Mouse (Mus musculus) mouse embryonic stem cell (cell line): Measurements from ENCODE around the gene Cdk14.

Experiments
- in situ Hi-C, 2 experiments: fragments of 300-500 bp; cut with MboI; formaldehyde crosslinking; loops; 1 replicate in 1 of 2; 3 replicates in 1 of 2; pipeline ENCODE4 v1.14.3; 2019 to 2020; ENCODE audit warnings: low sequenced_read_pairs in 2 of 2, low pct_unique_long_range_greater_than_20kb in 1 of 2, mixed read lengths in 1 of 2; ENCODE audit not compliant: unreplicated experiment in 1 of 2

Gene Cdk14

GRCm38 (mm10) chr5:5054270-5054669 is 365.8 kb downstream of the Cdk14 start:
- in situ Hi-C loops = no loop called here

GRCm38 (mm10) chr5:5044326-5044725 is 375.8 kb downstream of the Cdk14 start:
- in situ Hi-C loops = no loop called here

- in situ Hi-C loops = no loop called here
These were observed 377.4 kb downstream of the Cdk14 start for GRCm38 (mm10) chr5:5042735-5043134.

GRCm38 (mm10) chr5:5041480-5041879 is 378.6 kb downstream of the Cdk14 start:
- in situ Hi-C loops = no loop called here

- in situ Hi-C loops = no loop called here
These were observed 380.3 kb downstream of the Cdk14 start for GRCm38 (mm10) chr5:5039700-5040284.

GRCm38 (mm10) chr5:5033445-5033844 is 386.7 kb downstream of the Cdk14 start:
- in situ Hi-C loops = no loop called here

- in situ Hi-C loops = no loop called here
These were observed 387.3 kb downstream of the Cdk14 start for GRCm38 (mm10) chr5:5032847-5033246.

GRCm38 (mm10) chr5:5032446-5032845 is 387.7 kb downstream of the Cdk14 start:
- in situ Hi-C loops = no loop called here

GRCm38 (mm10) chr5:5030431-5030830 is 389.7 kb downstream of the Cdk14 start:
- in situ Hi-C loops = no loop called here

GRCm38 (mm10) chr5:5018959-5019358 is 401.2 kb downstream of the Cdk14 start:
- in situ Hi-C loops = no loop called here

- in situ Hi-C loops = no loop called here
These were observed 401.9 kb downstream of the Cdk14 start for GRCm38 (mm10) chr5:5018242-5018641.

- in situ Hi-C loops = no loop called here
These were observed 406.3 kb downstream of the Cdk14 start for GRCm38 (mm10) chr5:5013783-5014182.

- in situ Hi-C loops = no loop called here
These were observed 407.4 kb downstream of the Cdk14 start for GRCm38 (mm10) chr5:5012521-5013346.

GRCm38 (mm10) chr5:5008153-5008745 is 411.9 kb downstream of the Cdk14 start:
- in situ Hi-C loops = no loop called here

GRCm38 (mm10) chr5:5007489-5008152 is 412.5 kb downstream of the Cdk14 start:
- in situ Hi-C loops = no loop called here

- in situ Hi-C loops = no loop called here
These were observed 414.5 kb downstream of the Cdk14 start for GRCm38 (mm10) chr5:5005633-5006032.

- in situ Hi-C loops = no loop called here
These were observed 415.4 kb downstream of the Cdk14 start for GRCm38 (mm10) chr5:5004740-5005139.

GRCm38 (mm10) chr5:4993192-4993601 is 426.9 kb downstream of the Cdk14 start:
- in situ Hi-C loops = no loop called here

- in situ Hi-C loops = no loop called here
These were observed 429.1 kb downstream of the Cdk14 start for GRCm38 (mm10) chr5:4991023-4991422.
